Mouse (Mus musculus): ENCODE measurements around the gene Sox12. TPM values are rescaled to one million over a fixed set of nuclear protein-coding genes. Genes with fewer than 3 reads are reported as not detected.
"Not testable (repeated sequence)": the region's sequence is repeated elsewhere in the genome, so short reads cannot be mapped to it uniquely, and the experiment has no call there.

Gene Sox12
- total RNA-seq (2021) = 10 to 100 TPM; 15.0 to 15.6 TPM
- long read RNA-seq, full-length matches to known transcripts = 17 of 17 reads
- long read RNA-seq, partial matches to known transcripts = 0 of 17 reads
- long read RNA-seq, other reads (novel, unspliced or antisense) = 0 of 17 reads

- DNase-seq (ENCODE audit: low spot score in 2 of 2) = peak; percentile 96 to 98
Measured at GRCm38 (mm10) chr2:152397680-152398435, at the start of gene Sox12. Gene Sox12 (minus strand): TSS chr2:152398063.

DNA sequence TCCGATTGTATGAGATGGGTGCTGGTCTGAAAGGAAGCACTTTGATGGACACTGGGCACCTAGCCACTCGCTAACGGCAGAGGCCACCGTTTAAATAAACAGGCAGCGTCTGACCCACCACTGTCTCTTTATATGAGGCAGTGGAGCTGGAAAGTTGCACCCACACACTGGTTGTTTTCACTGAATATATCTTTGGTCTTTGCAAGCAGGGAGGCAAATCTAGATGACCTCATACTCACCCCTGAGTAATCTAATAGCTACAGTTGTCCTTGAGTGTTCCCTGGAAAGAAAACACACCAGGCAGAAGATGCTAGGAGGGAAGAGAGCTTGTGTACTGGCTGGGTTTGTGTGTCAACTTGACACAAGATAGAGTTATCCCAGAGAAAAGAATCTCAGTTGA lies 49.6 kb upstream of the Sox12 start:
- DNase-seq (ENCODE audit: low spot score in 2 of 2) = no peak

DNA sequence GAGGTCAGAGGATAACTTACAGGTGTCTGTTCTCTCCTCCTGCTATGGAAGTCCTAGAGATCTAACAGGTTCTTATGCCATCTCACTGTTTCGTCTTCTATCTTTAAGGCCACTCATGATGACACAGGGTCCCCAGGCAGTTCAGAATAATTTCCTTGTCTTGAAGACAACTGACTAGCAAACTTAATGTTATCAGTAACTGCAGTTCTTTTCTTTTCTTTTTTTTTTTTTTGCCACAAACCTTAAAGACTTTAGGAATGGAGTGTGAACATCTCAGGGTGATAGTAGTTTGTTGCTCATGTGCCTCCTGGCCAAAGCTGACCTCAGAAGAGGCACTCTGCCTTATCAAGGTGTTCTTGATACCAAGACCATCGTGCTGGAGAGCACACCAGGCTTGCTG lies 48.8 kb upstream of the Sox12 start:
- no peak for DNase-seq (ENCODE audit: low spot score in 2 of 2)

DNA sequence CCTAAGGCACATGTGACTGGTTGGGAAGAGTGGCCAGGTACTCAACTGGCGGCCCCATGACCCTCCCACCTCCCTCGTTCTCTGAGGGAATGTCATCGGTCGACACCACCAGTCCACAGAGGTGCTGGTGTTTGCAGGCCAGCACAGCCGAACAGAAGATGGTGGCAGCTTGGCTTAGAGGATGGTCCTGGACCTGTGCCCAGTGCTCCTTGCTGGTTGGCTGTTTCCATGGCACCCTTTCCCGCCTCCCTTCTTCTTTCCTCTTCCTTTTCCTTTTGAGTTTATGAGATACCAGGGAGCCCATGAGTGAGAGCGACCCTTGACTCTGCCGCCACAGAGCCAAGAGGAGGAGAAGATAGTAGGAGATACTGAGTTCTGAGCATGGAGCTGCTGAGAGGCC lies 45.4 kb upstream of the Sox12 start:
- peak; percentile 23 to 65 for DNase-seq (ENCODE audit: low spot score in 2 of 2)

DNA sequence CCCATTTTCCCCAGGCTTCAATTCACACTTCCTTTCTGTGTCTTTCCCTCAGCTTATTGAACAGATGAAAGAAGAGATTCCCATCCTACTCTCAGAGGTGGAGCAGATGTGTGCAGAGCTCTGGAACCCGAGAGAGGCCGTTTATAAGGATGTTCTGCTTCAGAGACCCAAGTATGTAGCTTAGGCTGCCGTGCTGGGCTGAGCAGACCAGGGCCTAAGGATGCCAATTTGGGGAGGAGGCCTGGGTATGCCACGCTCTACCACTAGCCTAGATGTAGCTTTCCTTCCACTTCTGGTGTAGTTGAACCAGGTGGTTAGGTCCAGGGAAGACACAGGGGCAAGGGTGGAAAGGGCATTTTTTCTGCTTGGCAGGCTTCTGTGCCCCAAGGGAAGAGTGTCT lies 44.5 kb upstream of the Sox12 start:
- DNase-seq (ENCODE audit: low spot score in 2 of 2) = no peak

GRCm38 (mm10) chr2:152439833-152440232 lies 42.0 kb upstream of the Sox12 start:
- no peak for DNase-seq (ENCODE audit: low spot score in 2 of 2)

- DNase-seq (ENCODE audit: low spot score in 2 of 2) = no peak
Measured at GRCm38 (mm10) chr2:152438963-152439362, 41.1 kb upstream of the Sox12 start.

- peak; percentile 80 to 85 for DNase-seq (ENCODE audit: low spot score in 2 of 2)
Measured at GRCm38 (mm10) chr2:152436983-152437860, 39.4 kb upstream of the Sox12 start.

DNA sequence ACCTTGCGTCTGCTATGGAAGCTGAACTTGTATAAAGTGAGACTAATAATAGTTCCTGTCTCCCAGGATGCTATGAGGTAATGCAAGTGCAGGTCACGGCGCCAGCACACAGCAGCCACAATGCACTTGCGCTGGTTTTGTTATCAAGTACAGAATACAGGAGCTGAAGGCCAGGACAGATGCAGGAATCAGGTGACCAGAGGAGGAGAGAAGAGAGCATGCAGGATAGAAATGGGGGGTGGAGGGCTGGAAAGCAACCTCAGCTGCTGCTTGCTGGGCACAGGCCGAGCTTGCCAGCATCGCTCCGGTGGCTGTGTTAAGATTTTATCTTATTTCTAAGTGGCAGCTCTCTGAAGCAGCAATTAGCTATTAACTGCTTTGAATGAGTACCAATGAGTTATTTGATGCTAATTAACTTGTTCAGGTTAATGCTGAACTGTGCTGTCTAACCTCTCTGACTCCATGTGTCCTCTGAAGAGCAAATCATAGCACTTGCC lies 38.6 kb upstream of the Sox12 start:
- no peak for DNase-seq (ENCODE audit: low spot score in 2 of 2)

- DNase-seq (ENCODE audit: low spot score in 2 of 2) = not testable (repeated sequence)
Measured at GRCm38 (mm10) chr2:152428481-152428880, 30.6 kb upstream of the Sox12 start.

- peak in 1 of 2 experiments; percentile 39 for DNase-seq (ENCODE audit: low spot score in 2 of 2)
Measured at GRCm38 (mm10) chr2:152427493-152427892, 29.6 kb upstream of the Sox12 start.

GRCm38 (mm10) chr2:152415786-152416185 lies 17.9 kb upstream of the Sox12 start:
- DNase-seq (ENCODE audit: low spot score in 2 of 2) = no peak

DNA sequence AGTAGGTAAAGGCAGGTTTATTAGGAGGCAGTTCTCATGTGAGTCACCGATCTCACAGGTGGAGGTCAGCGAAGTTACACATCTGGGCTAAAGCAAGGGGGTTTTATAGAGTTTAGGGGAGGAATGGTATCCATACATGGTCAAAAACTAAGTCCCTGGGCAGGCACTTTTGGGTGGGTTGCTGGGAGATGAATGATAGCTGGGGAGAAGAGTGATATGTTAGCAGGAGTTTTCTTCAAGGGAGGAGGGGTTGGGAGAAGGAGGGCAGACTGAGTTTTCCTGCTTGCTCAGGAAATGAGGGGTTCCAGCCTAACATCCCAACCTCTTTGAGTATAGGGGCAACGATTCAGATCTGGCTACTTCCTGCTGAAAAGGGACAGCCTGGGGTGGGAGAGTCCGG lies 17.4 kb upstream of the Sox12 start, which contains the start of gene 6820408C15Rik:
Gene 6820408C15Rik (plus strand): TSS at position 301 of the 400 bp plus-strand sequence.
- no peak for DNase-seq (ENCODE audit: low spot score in 2 of 2)

GRCm38 (mm10) chr2:152414591-152415165 lies 16.8 kb upstream of the Sox12 start, which contains the start of gene Zcchc3:
Gene Zcchc3 (minus strand): TSS chr2:152415027.
- peak; percentile 83 to 87 for DNase-seq (ENCODE audit: low spot score in 2 of 2)

DNA sequence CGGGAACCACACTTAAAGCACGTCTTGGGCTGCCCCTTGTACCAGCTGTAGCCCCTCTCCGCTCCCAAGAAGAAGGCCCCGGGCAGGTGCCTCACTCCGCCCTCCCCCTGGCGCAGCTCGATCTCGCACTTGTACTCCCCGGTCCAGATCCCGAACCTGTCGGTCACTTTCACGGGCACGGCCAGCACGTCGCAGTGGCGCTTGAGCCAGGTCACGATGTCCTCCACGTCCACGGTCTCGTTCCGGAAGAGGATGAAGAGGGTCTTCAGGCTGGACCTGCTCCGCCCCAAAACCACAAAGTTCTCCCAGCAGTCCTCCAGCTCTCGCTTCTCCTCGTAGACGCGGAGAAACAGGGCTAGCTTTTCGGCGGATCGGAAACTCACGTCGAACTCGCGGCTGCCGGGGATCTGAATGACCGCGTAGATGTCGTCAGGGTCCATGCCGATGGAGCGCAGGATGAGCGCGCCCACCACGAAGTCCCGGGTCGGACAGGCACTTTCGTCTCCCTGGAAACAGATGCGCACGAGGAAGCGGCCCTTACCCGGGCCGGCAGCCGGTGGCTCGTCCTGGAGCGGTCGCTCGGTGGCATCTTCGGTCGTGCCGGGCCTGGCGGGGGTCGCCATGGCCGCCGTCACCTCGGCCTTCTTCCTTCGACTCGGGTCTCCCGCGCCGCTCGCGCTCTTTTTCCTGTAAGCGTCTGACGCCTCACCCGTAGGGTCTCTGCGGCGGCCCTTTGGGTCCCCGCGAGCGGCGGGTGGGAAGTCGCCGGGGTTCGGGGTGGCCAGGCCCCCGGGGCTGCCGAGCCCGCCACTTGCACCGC lies 16.1 kb upstream of the Sox12 start:
- peak in 1 of 2 experiments; percentile 28 for DNase-seq (ENCODE audit: low spot score in 2 of 2)

DNA sequence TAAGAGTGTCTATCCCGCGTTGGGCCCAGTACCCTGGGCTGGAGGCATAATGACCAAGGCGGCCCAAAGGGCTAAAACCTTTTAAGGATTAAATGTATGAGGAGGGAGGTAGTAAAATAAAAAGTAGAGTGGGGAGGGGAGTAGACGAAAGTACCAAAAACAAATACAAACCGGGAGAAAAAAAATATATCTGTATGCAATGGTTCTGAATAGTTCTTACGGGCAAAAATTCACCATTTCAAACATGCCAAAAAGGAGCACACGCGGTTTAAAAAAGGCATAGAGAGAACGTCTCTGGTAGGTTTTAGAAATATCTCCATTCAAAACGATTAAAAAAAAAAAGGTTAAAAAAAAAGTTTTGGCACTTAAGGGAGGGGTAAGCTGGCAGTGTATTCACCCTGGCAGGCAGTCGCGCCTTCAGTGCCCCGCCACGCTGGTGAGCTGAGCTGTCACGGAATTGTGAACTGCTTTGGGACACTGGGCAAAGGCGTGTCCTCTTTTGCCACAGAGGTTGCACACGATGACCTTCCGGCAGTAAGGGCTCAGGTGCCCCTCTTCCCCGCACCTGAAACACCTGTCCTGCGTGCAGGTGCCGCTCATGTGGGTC lies 15.4 kb upstream of the Sox12 start:
- DNase-seq (ENCODE audit: low spot score in 2 of 2) = no peak

GRCm38 (mm10) chr2:152412526-152413157 lies 14.8 kb upstream of the Sox12 start:
- no peak for DNase-seq (ENCODE audit: low spot score in 2 of 2)

GRCm38 (mm10) chr2:152411471-152411870 lies 13.6 kb upstream of the Sox12 start:
- no peak for DNase-seq (ENCODE audit: low spot score in 2 of 2)

GRCm38 (mm10) chr2:152410971-152411371 lies 13.1 kb upstream of the Sox12 start:
- DNase-seq (ENCODE audit: low spot score in 2 of 2) = peak; percentile 44 to 74
